Mouse (Mus musculus) layer of hippocampus, adult 8-10 months (tissue): ENCODE results near the gene Klc4. TPM values are rescaled to one million over a fixed set of nuclear protein-coding genes. Genes with fewer than 3 reads are reported as not detected.

ENCODE experiments used
- DNase-seq, 2 experiments: peaks; one replicate each; pipeline ENCODE4 v3.0.0; 2022; ENCODE audit warnings: low spot score in 2 of 2
- total RNA-seq, 4 experiments: library from RNA; stranded (reverse); gene quantifications; 2 replicates each; pipeline ENCODE4 v1.2.4; 2022

The Klc4 gene
- total RNA-seq, 4 experiments from 2014 or later: 18.9 to 21.8 (median 21.1) TPM

GRCm38 (mm10) chr17:46621324-46621723, 24.5 kb downstream of the Klc4 start:
- peak in 1 of 2 experiments; percentile 60 for DNase-seq

GRCm38 (mm10) chr17:46619683-46620357, 26.0 kb downstream of the Klc4 start:
- DNase-seq: no peak

GRCm38 (mm10) chr17:46618769-46619682, 26.8 kb downstream of the Klc4 start:
- no peak for DNase-seq

- DNase-seq: no peak
Observed at GRCm38 (mm10) chr17:46618394-46618768, 27.4 kb downstream of the Klc4 start.

- DNase-seq: no peak
Observed at GRCm38 (mm10) chr17:46617799-46618198, 28.0 kb downstream of the Klc4 start.

GRCm38 (mm10) chr17:46613229-46613628, 32.6 kb downstream of the Klc4 start:
- no peak for DNase-seq

- DNase-seq: no peak
Observed at GRCm38 (mm10) chr17:46612820-46613219, 33.0 kb downstream of the Klc4 start.

- DNase-seq: no peak
Observed at GRCm38 (mm10) chr17:46612189-46612588, 33.6 kb downstream of the Klc4 start.

- DNase-seq: no peak
Observed at GRCm38 (mm10) chr17:46611316-46611715, 34.5 kb downstream of the Klc4 start.

- no peak for DNase-seq
Observed at GRCm38 (mm10) chr17:46609721-46610514, 35.9 kb downstream of the Klc4 start.

GRCm38 (mm10) chr17:46605987-46606386, 39.8 kb downstream of the Klc4 start:
- no peak for DNase-seq

- no peak for DNase-seq
Observed at GRCm38 (mm10) chr17:46605126-46605525, 40.7 kb downstream of the Klc4 start.

GRCm38 (mm10) chr17:46603229-46603628, 42.6 kb downstream of the Klc4 start:
- DNase-seq: no peak

- no peak for DNase-seq
Observed at GRCm38 (mm10) chr17:46602212-46602611, 43.6 kb downstream of the Klc4 start.

- no peak for DNase-seq
Observed at GRCm38 (mm10) chr17:46600569-46600968, 45.3 kb downstream of the Klc4 start.

- DNase-seq: no peak
Observed at GRCm38 (mm10) chr17:46598963-46599362, 46.9 kb downstream of the Klc4 start.

GRCm38 (mm10) chr17:46597956-46598355, 47.9 kb downstream of the Klc4 start:
- DNase-seq: no peak

- no peak for DNase-seq
Observed at GRCm38 (mm10) chr17:46595336-46595735, 50.5 kb downstream of the Klc4 start.

- no peak for DNase-seq
Observed at GRCm38 (mm10) chr17:46594606-46595005, 51.2 kb downstream of the Klc4 start.

- DNase-seq: no peak
Observed at GRCm38 (mm10) chr17:46593124-46593523, 52.7 kb downstream of the Klc4 start.

- no peak for DNase-seq
Observed at GRCm38 (mm10) chr17:46591406-46591805, 54.4 kb downstream of the Klc4 start.

- no peak for DNase-seq
Observed at GRCm38 (mm10) chr17:46590439-46590838, 55.4 kb downstream of the Klc4 start.
